Mouse (Mus musculus): Measurements from ENCODE around the gene Stag2.

The Stag2 gene

GRCm38 (mm10) chrX:42148788-42149556, at the start of gene Stag2:
TSS of gene Stag2 (plus strand) at chrX:42149317.
- DNase-seq = peak; percentile 86

GRCm38 (mm10) chrX:42107137-42107536, 42.0 kb upstream of the Stag2 start:
- DNase-seq = no peak

GRCm38 (mm10) chrX:42110585-42110984, 38.5 kb upstream of the Stag2 start:
- DNase-seq = no peak

GRCm38 (mm10) chrX:42119442-42120048, 29.6 kb upstream of the Stag2 start:
- DNase-seq = no peak

- DNase-seq = no peak
Measured at GRCm38 (mm10) chrX:42124963-42125697, 24.0 kb upstream of the Stag2 start.

GRCm38 (mm10) chrX:42139882-42140281, 9.2 kb upstream of the Stag2 start:
- no peak for DNase-seq

- DNase-seq = no peak
Measured at GRCm38 (mm10) chrX:42142620-42143019, 6.5 kb upstream of the Stag2 start.

- DNase-seq = no peak
Measured at GRCm38 (mm10) chrX:42143991-42144390, 5.1 kb upstream of the Stag2 start.

GRCm38 (mm10) chrX:42148016-42148451, 1.1 kb upstream of the Stag2 start:
- DNase-seq = peak; percentile 17

GRCm38 (mm10) chrX:42149557-42150345, 634 bp downstream of the Stag2 start:
- peak; percentile 58 for DNase-seq

- DNase-seq = peak; percentile 74
Measured at GRCm38 (mm10) chrX:42150346-42151023, 1.4 kb downstream of the Stag2 start.

GRCm38 (mm10) chrX:42151024-42151754, 2.1 kb downstream of the Stag2 start:
- DNase-seq = no peak

- DNase-seq = peak; percentile 78
Measured at GRCm38 (mm10) chrX:42151903-42152369, 2.8 kb downstream of the Stag2 start.

- DNase-seq = no peak
Measured at GRCm38 (mm10) chrX:42153056-42153455, 3.9 kb downstream of the Stag2 start.

GRCm38 (mm10) chrX:42165455-42165854, 16.3 kb downstream of the Stag2 start:
- DNase-seq = no peak

- no peak for DNase-seq
Measured at GRCm38 (mm10) chrX:42170811-42171210, 21.7 kb downstream of the Stag2 start.

- DNase-seq = no peak
Measured at GRCm38 (mm10) chrX:42187590-42187989, 38.5 kb downstream of the Stag2 start.

- DNase-seq = no peak
Measured at GRCm38 (mm10) chrX:42188825-42189426, 39.8 kb downstream of the Stag2 start.

- DNase-seq = no peak
Measured at GRCm38 (mm10) chrX:42194608-42195007, 45.5 kb downstream of the Stag2 start.

- no peak for DNase-seq
Measured at GRCm38 (mm10) chrX:42202482-42202881, 53.4 kb downstream of the Stag2 start.

GRCm38 (mm10) chrX:42215742-42216141, 66.6 kb downstream of the Stag2 start:
- no peak for DNase-seq
